Mouse (Mus musculus) liver, adult 2 months (tissue): ENCODE results near the gene Rorc.

Experiments used
- CTCF ChIP-seq: fragments of 200-500 bp; IDR thresholded peaks from 2 replicates; pipeline ENCODE4 v1.5.1; 2011; ENCODE audit warnings: low read depth, low read length, control low read depth
- POLR2A ChIP-seq: fragments of 200-500 bp; IDR thresholded peaks from 2 replicates; pipeline ENCODE4 v1.6.1; 2011; ENCODE audit warnings: low read length, control low read depth; ENCODE audit not compliant: insufficient read depth; ENCODE audit errors: extremely low read depth

- TF ChIP-seq CTCF, result no peak
- TF ChIP-seq POLR2A, result no peak
These were observed 2.6 kb downstream of the Rorc start for GRCm38 (mm10) chr3:94375146-94375545.
